Mouse (Mus musculus): ENCODE measurements around the gene Bckdha. TPM values are rescaled to one million over a fixed set of nuclear protein-coding genes. Genes with fewer than 3 reads are reported as not detected.

The Bckdha gene
- total and polyA plus RNA-seq, 2 experiments from 2014 or later, result 56.1 to 96.0 TPM

GRCm38 (mm10) chr7:25651281-25651680 is 7.5 kb downstream of the Bckdha start:
- no peak overlapping the region for H3K4me3 ChIP-seq (ENCODE audit: low read length)
- TF ChIP-seq CTCF (IDR thresholded peaks at IDR 0.05; ENCODE audit: low read depth), result no peak
- ATAC-seq (no peak), DNase-seq (ENCODE audit: low spot score) (no peak)
- no peaks in the 10 kb centered on the region for H3K27me3 ChIP-seq (ENCODE audit: insufficient read depth, low read length)
- no peaks in the 10 kb centered on the region for H3K9me3 ChIP-seq (ENCODE audit: low read length)
- no peaks in the 10 kb centered on the region for H3K4me1 ChIP-seq (ENCODE audit: insufficient read depth, low read length)
- H3K9ac ChIP-seq (replicated peaks; ENCODE audit: low read length), result no peak overlapping the region
- H3K36me3 ChIP-seq (ENCODE audit: insufficient read depth, low read length), result no peaks in the 10 kb centered on the region
- 88% methylated on average over 8 of the region's 8 CpGs for WGBS
- H3K27ac ChIP-seq, result no peak overlapping the region
- no peak overlapping the region for H3K4me2 ChIP-seq (ENCODE audit: low read depth, low read length)

- ATAC-seq, result no peak
- no peak for TF ChIP-seq CTCF (IDR thresholded peaks at IDR 0.05; ENCODE audit: low read depth)
- Histone ChIP-seq H3K27ac (no peak overlapping the region), H3K27me3 (ENCODE audit: insufficient read depth, low read length) (no peaks in the 10 kb centered on the region), H3K4me1 (ENCODE audit: insufficient read depth, low read length) (no peaks in the 10 kb centered on the region), H3K9ac (replicated peaks; ENCODE audit: low read length) (no peak overlapping the region), H3K4me3 (ENCODE audit: low read length) (no peak overlapping the region), H3K9me3 (ENCODE audit: low read length) (no peaks in the 10 kb centered on the region), H3K4me2 (ENCODE audit: low read depth, low read length) (no peak overlapping the region), H3K36me3 (ENCODE audit: insufficient read depth, low read length) (0 out of 2 replicates have a peak, but pooled peaks cover 2% of the 10 kb centered on the region)
- 85% methylated on average over 5 of the region's 5 CpGs for WGBS
- DNase-seq (ENCODE audit: low spot score), result no peak
Measured at GRCm38 (mm10) chr7:25649839-25650238, 8.9 kb downstream of the Bckdha start.

- DNase-seq (ENCODE audit: low spot score), result no peak
- no peak overlapping the region for H3K4me2 ChIP-seq (ENCODE audit: low read depth, low read length)
Measured at GRCm38 (mm10) chr7:25647574-25648123, 11.1 kb downstream of the Bckdha start.

GRCm38 (mm10) chr7:25645074-25645473 is 13.7 kb downstream of the Bckdha start:
- Histone ChIP-seq H3K27ac (no peak overlapping the region), H3K4me3 (ENCODE audit: low read length) (no peak overlapping the region), H3K27me3 (ENCODE audit: insufficient read depth, low read length) (no peaks in the 10 kb centered on the region), H3K4me1 (ENCODE audit: insufficient read depth, low read length) (no peaks in the 10 kb centered on the region), H3K4me2 (ENCODE audit: low read depth, low read length) (no peak overlapping the region), H3K9me3 (ENCODE audit: low read length) (no peaks in the 10 kb centered on the region), H3K9ac (replicated peaks; ENCODE audit: low read length) (no peak overlapping the region), H3K36me3 (ENCODE audit: insufficient read depth, low read length) (peaks cover 10% of the 10 kb centered on the region; the same call in 1 of the 2 replicates)
- no peak for TF ChIP-seq CTCF (IDR thresholded peaks at IDR 0.05; ENCODE audit: low read depth)
- DNase-seq (ENCODE audit: low spot score) (no peak), ATAC-seq (no peak)
- 46% methylated on average over 14 of the region's 14 CpGs for WGBS

More at GRCm38 (mm10) chr7:25647574-25648123, 11.1 kb downstream of the Bckdha start:
- Histone ChIP-seq H3K9me3 (ENCODE audit: low read length) (no peaks in the 10 kb centered on the region), H3K4me1 (ENCODE audit: insufficient read depth, low read length) (no peaks in the 10 kb centered on the region), H3K4me3 (ENCODE audit: low read length) (no peak overlapping the region), H3K27me3 (ENCODE audit: insufficient read depth, low read length) (no peaks in the 10 kb centered on the region), H3K36me3 (ENCODE audit: insufficient read depth, low read length) (0 out of 2 replicates have a peak, but pooled peaks cover 4% of the 10 kb centered on the region), H3K9ac (replicated peaks; ENCODE audit: low read length) (no peak overlapping the region), H3K27ac (no peak overlapping the region)
- TF ChIP-seq CTCF (IDR thresholded peaks at IDR 0.05; ENCODE audit: low read depth), result no peak
- no peak for ATAC-seq
- WGBS, result 71% methylated on average over 5 of the region's 5 CpGs

DNA sequence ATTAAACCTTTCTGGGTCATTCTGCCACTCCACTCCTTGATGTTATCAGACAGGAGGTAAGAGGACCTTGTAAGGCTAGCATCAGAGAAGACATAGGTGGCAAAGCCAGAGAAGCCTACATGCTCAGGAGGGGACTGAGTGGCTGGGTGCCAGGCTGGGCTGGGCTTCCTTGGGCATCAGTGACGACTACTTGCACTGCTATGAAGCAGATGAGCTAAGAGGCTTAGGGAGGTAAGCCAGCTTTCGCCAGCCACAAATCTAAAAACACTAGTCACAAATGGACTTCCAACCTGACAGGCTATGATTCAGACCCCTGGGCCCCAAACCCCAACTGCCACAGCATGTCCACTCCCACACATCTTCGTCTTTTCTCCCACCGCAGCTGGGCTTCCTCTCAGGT is 14.2 kb downstream of the Bckdha start:
- ATAC-seq, result no peak
- no peak overlapping the region for H3K4me3 ChIP-seq (ENCODE audit: low read length)
- H3K4me1 ChIP-seq (ENCODE audit: insufficient read depth, low read length), result no peaks in the 10 kb centered on the region
- no peak for DNase-seq (ENCODE audit: low spot score)
- H3K9ac ChIP-seq (replicated peaks; ENCODE audit: low read length), result no peak overlapping the region
- no peaks in the 10 kb centered on the region for H3K9me3 ChIP-seq (ENCODE audit: low read length)
- 74% methylated on average over 4 of the region's 4 CpGs for WGBS
- H3K27ac ChIP-seq, result no peak overlapping the region
- no peak overlapping the region for H3K4me2 ChIP-seq (ENCODE audit: low read depth, low read length)
- H3K36me3 ChIP-seq (ENCODE audit: insufficient read depth, low read length), result peaks cover 10% of the 10 kb centered on the region; the same call in 1 of the 2 replicates
- no peak for TF ChIP-seq CTCF (IDR thresholded peaks at IDR 0.05; ENCODE audit: low read depth)
- no peaks in the 10 kb centered on the region for H3K27me3 ChIP-seq (ENCODE audit: insufficient read depth, low read length)

DNA sequence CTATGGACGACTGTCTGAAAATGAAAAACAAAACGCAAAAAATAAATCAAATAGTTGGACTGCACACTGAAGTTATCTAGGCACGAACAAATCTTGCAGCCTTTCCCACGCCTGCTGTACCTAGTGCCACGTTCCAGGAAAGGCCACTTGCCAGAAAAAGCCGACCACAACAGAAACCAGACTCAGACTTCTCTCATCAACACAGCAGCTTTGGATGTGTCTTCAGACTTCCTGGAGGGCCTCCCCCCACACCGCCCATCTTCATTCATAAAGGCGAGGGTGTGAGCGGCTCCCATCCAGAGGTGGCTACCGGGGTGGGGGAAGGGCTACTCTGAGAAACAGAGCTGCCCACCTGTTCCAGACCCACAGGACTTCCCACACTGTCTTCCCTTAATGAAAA is 14.6 kb downstream of the Bckdha start:
- H3K27ac ChIP-seq, result no peak overlapping the region
- DNase-seq (ENCODE audit: low spot score) (no peak), ATAC-seq (no peak)
- H3K4me1 ChIP-seq (ENCODE audit: insufficient read depth, low read length), result no peaks in the 10 kb centered on the region
- WGBS, result 78% methylated on average over 10 of the region's 10 CpGs
- H3K9me3 ChIP-seq (ENCODE audit: low read length), result no peaks in the 10 kb centered on the region
- TF ChIP-seq CTCF (IDR thresholded peaks at IDR 0.05; ENCODE audit: low read depth), result no peak
- peaks cover 10% of the 10 kb centered on the region; the same call in 1 of the 2 replicates for H3K36me3 ChIP-seq (ENCODE audit: insufficient read depth, low read length)
- H3K27me3 ChIP-seq (ENCODE audit: insufficient read depth, low read length), result no peaks in the 10 kb centered on the region
- no peak overlapping the region for H3K9ac ChIP-seq (replicated peaks; ENCODE audit: low read length)
- no peak overlapping the region for H3K4me2 ChIP-seq (ENCODE audit: low read depth, low read length)
- H3K4me3 ChIP-seq (ENCODE audit: low read length), result no peak overlapping the region

DNA sequence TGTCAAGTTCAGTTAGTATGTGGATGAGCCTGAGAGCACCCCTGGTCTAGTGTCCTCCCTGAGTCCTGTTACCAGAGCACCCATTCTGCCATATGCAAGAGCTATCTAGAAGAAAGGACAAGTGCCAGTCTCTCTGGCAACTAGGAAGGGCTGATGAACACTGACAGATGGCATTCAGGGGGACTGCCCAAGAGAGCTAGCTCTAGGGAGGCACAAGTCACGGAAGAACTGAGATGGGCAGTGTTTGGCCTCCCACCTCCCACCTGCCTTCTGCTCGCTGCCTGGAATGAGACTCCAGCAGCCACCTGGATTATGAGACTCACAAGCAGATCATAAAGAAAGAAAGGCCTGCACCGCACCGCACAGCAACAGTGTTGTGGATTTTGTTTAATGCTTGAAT is 19.0 kb downstream of the Bckdha start:
- Histone ChIP-seq H3K36me3 (ENCODE audit: insufficient read depth, low read length) (peaks cover 12% of the 10 kb centered on the region; the same call in 1 of the 2 replicates), H3K9me3 (ENCODE audit: low read length) (no peaks in the 10 kb centered on the region), H3K27me3 (ENCODE audit: insufficient read depth, low read length) (no peaks in the 10 kb centered on the region), H3K9ac (replicated peaks; ENCODE audit: low read length) (no peak overlapping the region), H3K4me1 (ENCODE audit: insufficient read depth, low read length) (no peaks in the 10 kb centered on the region), H3K4me2 (ENCODE audit: low read depth, low read length) (no peak overlapping the region), H3K27ac (no peak overlapping the region), H3K4me3 (ENCODE audit: low read length) (no peak overlapping the region)
- DNase-seq (ENCODE audit: low spot score), result no peak
- ATAC-seq, result no peak
- no peak for TF ChIP-seq CTCF (IDR thresholded peaks at IDR 0.05; ENCODE audit: low read depth)
- WGBS, result 79% methylated on average over 4 of the region's 4 CpGs
